Mouse (Mus musculus) effector memory CD4-positive, alpha-beta T cell, adult 5 months (primary cell): ENCODE measurements around the gene Nup133. TPM values are rescaled to one million over a fixed set of nuclear protein-coding genes. Genes with fewer than 3 reads are reported as not detected.

Source experiments
- polyA plus RNA-seq: library from polyadenylated mRNA; unstranded; fragments of 100-300 nt; shearing (Covaris generic); gene quantifications from one replicate; pipeline ENCODE4 v1.2.1, GENCODE M21; 2017

Nup133 gene
- polyA plus RNA-seq, result 15.9 TPM

DNA sequence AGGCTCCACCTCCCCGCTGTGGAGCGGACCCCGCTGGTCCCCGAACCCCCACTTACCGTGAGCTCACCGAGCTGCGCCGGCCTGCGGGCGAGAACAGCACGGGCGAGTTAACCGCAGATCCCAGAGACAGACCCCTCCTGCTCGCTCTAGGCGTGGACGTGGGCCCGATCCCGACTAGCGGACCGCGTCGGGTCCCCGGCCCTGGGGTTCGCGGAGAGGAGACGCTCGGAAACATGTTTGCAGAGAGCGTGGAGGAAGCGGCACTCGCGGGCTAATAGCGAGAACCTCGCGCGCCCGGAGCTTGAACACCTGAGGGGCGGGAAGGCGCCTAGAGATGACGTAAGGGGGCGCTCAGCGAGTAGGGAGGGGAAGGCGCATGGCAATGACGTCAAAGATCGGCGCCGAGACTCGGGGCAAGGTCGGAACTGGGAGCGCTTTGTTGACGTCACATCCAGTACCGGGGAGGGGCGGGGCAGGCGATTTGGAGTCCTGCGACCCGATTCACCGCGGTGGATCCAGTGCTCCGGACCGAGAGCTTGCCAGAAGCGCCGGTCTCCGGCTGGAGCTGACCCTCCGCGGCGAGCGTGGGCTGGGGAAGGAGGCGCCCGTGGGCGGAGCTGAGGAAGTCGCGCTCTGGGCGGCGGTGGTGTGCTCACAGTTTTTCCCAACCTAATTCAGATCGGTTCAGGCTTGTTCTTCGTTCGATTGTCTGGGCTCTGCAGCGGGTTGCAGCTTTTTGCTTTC, at the start of gene Nup133:
TSS of gene Nup133 (minus strand) at position 324 of the 744 bp plus-strand sequence.

DNA sequence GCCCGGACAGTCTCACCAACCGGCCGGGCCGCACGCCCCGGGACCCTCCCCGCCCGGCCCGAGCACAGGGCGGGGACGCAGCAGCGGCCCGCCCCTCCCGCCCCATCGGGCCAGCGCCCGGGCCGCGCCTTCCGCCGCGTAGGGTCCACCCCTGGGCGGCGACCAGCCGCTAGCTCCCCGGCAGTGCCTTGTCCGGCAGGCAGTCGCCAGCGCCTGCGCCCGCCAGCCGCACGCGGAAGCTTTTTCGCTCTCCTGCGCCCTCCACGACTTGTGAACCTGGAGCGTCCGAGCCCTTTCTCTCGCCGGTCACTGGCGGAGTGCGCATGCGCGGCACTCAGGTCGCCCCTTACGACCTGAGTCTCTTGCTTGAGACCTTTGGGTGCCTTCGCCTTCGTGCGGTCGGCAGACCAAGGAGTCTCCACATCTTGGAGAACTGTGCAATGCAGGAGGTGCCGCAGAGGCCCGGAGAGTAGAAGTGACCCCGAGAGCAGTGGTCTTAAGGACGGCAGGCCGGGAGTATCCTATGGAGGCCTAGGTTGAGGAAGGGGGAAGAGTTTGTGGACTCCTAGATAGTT, 33.8 kb upstream of the Nup133 start, which contains the start of gene Abcb10:
TSS of gene Abcb10 (minus strand) at position 297 of the 575 bp plus-strand sequence.

DNA sequence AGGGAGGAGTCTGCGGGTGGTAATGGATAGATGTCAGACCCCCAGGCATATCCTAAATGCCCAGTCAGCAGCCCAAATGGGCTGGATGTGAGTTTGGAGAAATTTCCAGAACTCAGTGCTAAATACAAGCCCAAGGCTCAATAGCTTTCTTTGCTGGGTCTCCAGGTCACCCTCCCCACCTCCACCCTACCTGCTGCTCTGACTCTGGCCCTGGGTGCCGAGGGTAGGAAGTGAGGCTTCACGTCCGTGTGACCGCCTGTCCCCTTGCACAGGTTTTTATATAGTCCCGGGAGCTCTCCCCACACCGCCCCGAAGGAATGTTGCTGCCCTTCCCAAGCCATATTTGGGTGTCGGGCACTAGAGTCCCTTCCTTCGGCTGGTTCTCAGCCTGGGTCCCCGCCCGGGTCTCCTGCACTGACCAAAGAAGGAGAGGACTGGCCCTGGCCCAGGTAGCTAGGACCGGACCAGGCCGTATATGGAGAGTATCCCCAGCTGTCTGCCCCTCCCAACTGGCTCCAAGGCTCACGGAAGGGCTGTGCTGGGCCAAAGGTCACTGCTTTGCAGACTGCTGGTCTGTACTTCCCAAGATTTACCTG, 54.5 kb downstream of the Nup133 start, which contains the start of gene Acta1:
TSS of gene Acta1 (minus strand) at position 250 of the 596 bp plus-strand sequence.

DNA sequence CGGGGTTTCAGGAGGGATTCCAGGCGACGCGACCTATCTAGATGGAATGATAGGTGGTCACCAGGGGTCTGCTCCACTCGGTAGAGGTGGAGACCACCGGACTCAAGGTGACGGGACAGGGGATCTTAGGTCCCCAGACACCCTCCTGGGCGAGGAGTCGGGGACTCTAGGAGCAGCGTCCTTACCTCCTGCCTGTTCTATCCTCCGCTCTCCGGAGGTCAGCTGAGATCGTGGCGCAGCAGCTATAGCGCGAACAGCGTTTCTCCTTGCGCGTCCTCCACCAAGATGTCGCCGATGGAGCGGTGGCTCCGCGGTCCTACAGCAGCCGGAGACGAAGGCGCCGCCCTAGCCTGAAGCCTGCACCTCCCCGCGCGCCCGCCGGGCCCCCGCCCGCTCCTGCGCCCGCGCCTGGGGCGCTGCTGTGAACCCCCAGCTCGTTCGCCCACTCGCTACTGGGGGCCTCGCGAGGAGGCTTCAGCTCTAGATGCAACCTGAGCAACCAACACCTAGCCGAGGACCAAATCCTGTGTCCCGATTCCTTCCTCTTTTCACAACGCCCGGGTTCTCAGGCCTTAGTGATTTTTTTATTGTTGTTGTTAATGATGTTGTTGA, 89.3 kb downstream of the Nup133 start, which contains the start of gene Ccsap:
TSS of gene Ccsap (minus strand) at position 562 of the 612 bp plus-strand sequence.

Other genes starting within 250 kb of the Nup133 start
- 29.1 TPM for gene Rab4a, start 143.3 kb downstream of the Nup133 start, polyA plus RNA-seq
- gene Ccsap, start 89.1 kb downstream of the Nup133 start, polyA plus RNA-seq, result 22.3 TPM
- gene Acta1, start 54.5 kb downstream of the Nup133 start, polyA plus RNA-seq, result 0.62 TPM
- 2.3 TPM for gene Abcb10, start 33.9 kb upstream of the Nup133 start, polyA plus RNA-seq
- 100 TPM for gene Taf5l, start 72.1 kb upstream of the Nup133 start, polyA plus RNA-seq
- gene Urb2, start 72.2 kb upstream of the Nup133 start, polyA plus RNA-seq, result 10.3 TPM